Mouse (Mus musculus) liver, embryonic 14.5 days (tissue): Measurements from ENCODE around the gene Gm11172. TPM values are rescaled to one million over a fixed set of nuclear protein-coding genes. Genes with fewer than 3 reads are reported as not detected.
"Not testable (repeated sequence)": the region's sequence is repeated elsewhere in the genome, so short reads cannot be mapped to it uniquely, and the experiment has no call there.

Source experiments
- ATAC-seq: fragments of 200-750 bp; cut with Nextera tagmentation; 2 replicates; pipeline ENCODE4 v1.8.0; 2017; ENCODE audit warnings: moderate number of reproducible peaks, mild to moderate bottlenecking, moderate library complexity; ENCODE audit not compliant: insufficient read depth
- DNase-seq, 3 experiments: peaks; one replicate each; pipeline ENCODE4 v3.0.0-alpha.2; 2012 to 2013; ENCODE audit warnings: low read depth in 3 of 3, low spot score in 3 of 3
- H3K27ac ChIP-seq: fragments of 300-500 bp; sonication (generic); 2 replicates; pipeline ENCODE4 v1.5.1; 2014; ENCODE audit warnings: moderate library complexity, mild to moderate bottlenecking, control low read depth, inconsistent platforms
- H3K27me3 ChIP-seq: fragments of 300-500 bp; sonication (generic); 2 replicates; pipeline ENCODE4 v1.6.1; 2014; ENCODE audit warnings: mild to moderate bottlenecking, low read length, moderate library complexity; ENCODE audit not compliant: control insufficient read depth, insufficient read depth
- H3K36me3 ChIP-seq: fragments of 300-500 bp; sonication (generic); replicated peaks from 2 replicates; pipeline ENCODE4 v1.6.1; 2014; ENCODE audit warnings: low read depth; ENCODE audit not compliant: control insufficient read depth, insufficient read depth
- H3K4me1 ChIP-seq, 2 experiments: fragments of 200-500 bp in 1 of 2; fragments of 300-500 bp in 1 of 2; sonication (generic) in 1 of 2; replicated peaks; 2 replicates each; pipeline ENCODE4 v1.6.1; 2012 to 2014; ENCODE audit warnings: antibody characterized with exemption in 1 of 2, inconsistent platforms in 1 of 2, low read length in 1 of 2; ENCODE audit not compliant: control insufficient read depth in 2 of 2, insufficient read depth in 2 of 2
- H3K4me2 ChIP-seq: fragments of 300-500 bp; sonication (generic); 2 replicates; pipeline ENCODE4 v1.6.1; 2014; ENCODE audit warnings: low read depth, mild to moderate bottlenecking, control low read depth, moderate library complexity
- H3K4me3 ChIP-seq, 2 experiments: fragments of 200-500 bp in 1 of 2; fragments of 300-500 bp in 1 of 2; sonication (generic) in 1 of 2; 2 replicates each; pipeline ENCODE4 v1.5.1; 2012 to 2014; ENCODE audit warnings: low read depth in 2 of 2, low read length in 2 of 2, mild to moderate bottlenecking in 2 of 2, control low read depth in 1 of 2, inconsistent platforms in 1 of 2, moderate library complexity in 1 of 2; ENCODE audit not compliant: insufficient read depth in 1 of 2
- H3K9ac ChIP-seq: fragments of 300-500 bp; sonication (generic); replicated peaks from 2 replicates; pipeline ENCODE4 v1.6.1; 2014; ENCODE audit warnings: mild to moderate bottlenecking, control low read depth, moderate library complexity
- H3K9me3 ChIP-seq: fragments of 300-500 bp; sonication (generic); 2 replicates; pipeline ENCODE4 v1.6.1; 2016; ENCODE audit warnings: low read length, mixed read lengths; ENCODE audit not compliant: control insufficient read depth
- CTCF ChIP-seq: IDR thresholded peaks from 2 replicates; pipeline ENCODE4 v1.5.1; 2016; ENCODE audit warnings: antibody characterized with exemption, low read depth, control low read depth
- EP300 ChIP-seq: IDR thresholded peaks from 2 replicates; pipeline ENCODE4 v1.6.1; 2016; ENCODE audit warnings: antibody characterized with exemption, low read depth
- WGBS: fragments of 180-500 bp; shearing (Covaris S2); extraction: QIAGEN DNeasy Blood & Tissue Kit; methylation state at CpG from one replicate; pipeline ENCODE4 v1.1.7; 2014; ENCODE audit not compliant: insufficient replicate concordance; 5-methylcytosine and 5-hydroxymethylcytosine counted together
- polyA plus RNA-seq, 2 experiments: library from polyadenylated mRNA; depleted of rRNA in 1 of 2; stranded (reverse) in 1 of 2; unstranded in 1 of 2; fragments of >200 nt; fragmentation: Nextera tagmentation in 1 of 2; extraction: Ambion mirVana in 1 of 2; gene quantifications; 2 replicates each; pipeline versions ENCODE4 v1.2.1 to v1.2.3; 2012 to 2014

Gm11172 gene
- polyA plus RNA-seq, 2 experiments: not detected

- H3K4me3 ChIP-seq: no peak within 1 kb of the TSS
- no peak within 1 kb of the TSS for H3K27ac ChIP-seq
- H3K4me1 ChIP-seq: 0 out of 4 replicates have a peak, but pooled peaks cover 0 to 2% of the 10 kb centered on the region in 2 experiments
- WGBS: 43% methylated on average over 16 of the region's 16 CpGs
- H3K4me2 ChIP-seq: no peak within 1 kb of the TSS
- DNase-seq (no peak), ATAC-seq (no peak)
- H3K9me3 ChIP-seq: no peaks in the 10 kb centered on the region
- no peaks in the 10 kb centered on the region for H3K36me3 ChIP-seq
- H3K27me3 ChIP-seq: peaks cover 17% of the 10 kb centered on the region
- TF ChIP-seq CTCF (no peak), EP300 (no peak)
- no peak within 1 kb of the TSS for H3K9ac ChIP-seq
These were observed 24.4 kb upstream of the Gm11172 start, which contains the start of gene Tnp2 for GRCm38 (mm10) chr16:10788271-10788670. Gene Tnp2 (minus strand): TSS chr16:10788660.

- H3K4me3 ChIP-seq: no peak overlapping the region
- no peak for ATAC-seq
- H3K27ac ChIP-seq: no peak overlapping the region
- 55% methylated on average over 4 of the region's 4 CpGs for WGBS
- peaks cover 11% of the 10 kb centered on the region for H3K27me3 ChIP-seq
- no peaks in the 10 kb centered on the region for H3K9me3 ChIP-seq
- H3K4me1 ChIP-seq: 0 out of 4 replicates have a peak, but pooled peaks cover 0 to 2% of the 10 kb centered on the region in 2 experiments
- H3K36me3 ChIP-seq: no peaks in the 10 kb centered on the region
- H3K9ac ChIP-seq: no peak overlapping the region
- no peak overlapping the region for H3K4me2 ChIP-seq
- no peak for TF ChIP-seq EP300
- TF ChIP-seq CTCF: no peak
- DNase-seq: no peak
These were observed 23.8 kb upstream of the Gm11172 start for GRCm38 (mm10) chr16:10788866-10789265.

DNA sequence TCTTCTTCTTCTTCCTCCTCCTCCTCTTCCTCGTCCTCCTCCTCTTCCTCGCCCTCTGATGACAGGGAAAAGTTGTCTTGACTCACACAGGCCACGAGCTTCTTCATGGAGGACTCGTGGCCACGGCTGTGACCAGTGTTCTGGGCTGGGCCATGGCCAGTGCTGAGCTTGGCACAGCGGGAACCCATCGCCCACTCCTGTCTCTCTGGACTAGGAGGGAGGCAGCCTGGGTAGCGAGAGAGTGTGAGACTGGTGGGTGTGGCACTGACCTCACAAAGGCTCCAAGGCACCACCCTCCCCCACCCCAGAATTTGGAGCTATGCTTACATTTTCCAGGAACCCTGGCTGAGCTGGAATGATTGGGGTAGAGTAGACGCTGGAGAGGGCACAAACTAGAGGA lies 22.0 kb upstream of the Gm11172 start, which contains the start of gene Prm3:
TSS of gene Prm3 (minus strand) at position 213 of the 400 bp plus-strand sequence.
- Histone ChIP-seq H3K9me3 (no peaks in the 10 kb centered on the region), H3K9ac (no peak within 1 kb of the TSS), H3K36me3 (no peaks in the 10 kb centered on the region), H3K4me3 (no peak within 1 kb of the TSS), H3K27ac (no peak within 1 kb of the TSS), H3K4me2 (no peak within 1 kb of the TSS), H3K4me1 (0 out of 4 replicates have a peak, but pooled peaks cover 0 to 2% of the 10 kb centered on the region in 2 experiments), H3K27me3 (no peaks in the 10 kb centered on the region; the same call in 1 of the 2 replicates)
- TF ChIP-seq EP300: no peak
- no peak for TF ChIP-seq CTCF
- ATAC-seq (no peak), DNase-seq (no peak)
- 47% methylated on average over 9 of the region's 9 CpGs for WGBS

GRCm38 (mm10) chr16:10796034-10796433 lies 16.7 kb upstream of the Gm11172 start, which contains the start of gene Prm2:
Gene Prm2 (minus strand): TSS chr16:10796134.
- Histone ChIP-seq H3K27me3 (peaks cover 12% of the 10 kb centered on the region), H3K36me3 (no peaks in the 10 kb centered on the region), H3K4me3 (no peak within 1 kb of the TSS), H3K9ac (no peak within 1 kb of the TSS), H3K4me2 (no peak within 1 kb of the TSS), H3K27ac (no peak within 1 kb of the TSS), H3K9me3 (no peaks in the 10 kb centered on the region), H3K4me1 (no peaks in the 10 kb centered on the region)
- 59% methylated on average over 6 of the region's 6 CpGs for WGBS
- DNase-seq: no peak
- TF ChIP-seq EP300 (no peak), CTCF (no peak)
- ATAC-seq: no peak

DNA sequence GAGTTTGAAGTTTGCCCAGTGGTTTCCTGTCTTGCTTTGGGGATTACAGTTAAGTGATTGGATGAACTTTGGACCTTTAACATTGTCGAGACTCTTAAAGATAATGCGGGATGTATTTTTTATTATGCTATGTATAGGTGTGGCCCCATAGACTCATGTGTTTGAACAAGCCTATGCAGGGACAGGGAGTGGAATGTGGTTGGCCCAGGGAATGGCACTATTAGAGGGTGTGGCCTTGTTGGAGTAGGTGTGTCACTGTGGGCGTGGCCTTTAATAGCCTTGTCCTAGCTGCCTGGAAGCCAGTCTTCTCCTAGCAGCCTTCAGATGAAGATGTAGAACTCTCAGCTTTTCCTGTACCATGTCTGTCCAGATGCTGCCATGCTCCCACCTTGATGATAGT lies 10.3 kb upstream of the Gm11172 start:
- not testable (repeated sequence) for H3K27me3 ChIP-seq, ATAC-seq, H3K9ac ChIP-seq, H3K4me2 ChIP-seq, H3K4me3 ChIP-seq, DNase-seq, H3K4me1 ChIP-seq, H3K9me3 ChIP-seq, H3K27ac ChIP-seq, H3K36me3 ChIP-seq
- WGBS: 60% methylated on average over 3 of the region's 3 CpGs
